Mouse (Mus musculus) midbrain, embryonic 10.5 days (tissue): ENCODE results near the gene Gja4. TPM values are rescaled to one million over a fixed set of nuclear protein-coding genes. Genes with fewer than 3 reads are reported as not detected.

Experiments
- DNase-seq: peaks from one replicate; pipeline ENCODE4 v3.0.0-alpha.2; 2017; ENCODE audit warnings: low spot score
- H3K27ac ChIP-seq: fragments of 300-500 bp; sonication (generic); replicated peaks from 2 replicates; pipeline ENCODE4 v1.5.1; 2016; ENCODE audit warnings: mild to moderate bottlenecking
- H3K27me3 ChIP-seq: fragments of 300-500 bp; sonication (generic); 2 replicates; pipeline ENCODE4 v1.6.1; 2016; ENCODE audit warnings: low read depth, mild to moderate bottlenecking; ENCODE audit not compliant: poor library complexity, severe bottlenecking
- H3K36me3 ChIP-seq: fragments of 300-500 bp; sonication (generic); 2 replicates; pipeline ENCODE4 v1.6.1; 2016; ENCODE audit warnings: mild to moderate bottlenecking, moderate library complexity
- H3K4me1 ChIP-seq: fragments of 300-500 bp; sonication (generic); 2 replicates; pipeline ENCODE4 v1.6.1; 2016
- H3K4me3 ChIP-seq: fragments of 300-500 bp; sonication (generic); 2 replicates; pipeline ENCODE4 v1.5.1; 2016; ENCODE audit warnings: mild to moderate bottlenecking, moderate library complexity
- H3K9me3 ChIP-seq: fragments of 300-500 bp; sonication (generic); replicated peaks from 2 replicates; pipeline ENCODE4 v1.6.1; 2016; ENCODE audit warnings: mild to moderate bottlenecking
- WGBS: fragments of 180-500 bp; shearing (Covaris S2); methylation state at CpG from one replicate; pipeline ENCODE4 v1.1.7; 2016; 5-methylcytosine and 5-hydroxymethylcytosine counted together
- polyA plus RNA-seq: library from polyadenylated mRNA; unstranded; fragments of >200 nt; fragmentation: Nextera tagmentation; extraction: Ambion mirVana; gene quantifications from 2 replicates; pipeline ENCODE4 v1.2.1, GENCODE M21; 2016

Gja4 gene
- polyA plus RNA-seq, 1 experiment from 2014 or later, result 17.1 TPM

DNA sequence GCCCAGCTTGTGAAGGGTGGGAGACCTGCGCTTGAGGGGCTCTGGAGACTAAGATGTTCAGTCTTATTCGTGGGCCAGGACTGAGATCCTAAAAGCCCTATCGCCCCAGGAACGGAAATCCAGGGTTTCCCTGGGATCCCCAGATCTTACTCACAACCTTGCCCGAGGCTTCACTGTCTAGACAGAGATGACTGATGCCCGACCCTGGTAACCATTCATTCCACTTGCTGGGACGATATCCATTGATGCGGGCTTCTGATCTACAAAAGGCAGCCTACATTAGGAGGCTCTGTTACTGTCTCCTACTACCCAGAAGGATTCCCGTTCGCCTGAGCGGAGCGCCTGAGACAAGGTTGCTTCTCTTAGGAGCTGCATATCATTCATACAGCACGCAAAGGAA, 17.3 kb upstream of the Gja4 start:
- WGBS, result 29% methylated on average over 13 of the region's 13 CpGs
- Histone ChIP-seq H3K27ac (no peak overlapping the region), H3K36me3 (no peaks in the 10 kb centered on the region), H3K4me3 (0 out of 2 replicates have a peak overlapping the region, but pooled peaks have one; percentile 40), H3K27me3 (peaks cover 80% of the 10 kb centered on the region), H3K9me3 (no peaks in the 10 kb centered on the region), H3K4me1 (peaks cover 47% of the 10 kb centered on the region)
- no peak for DNase-seq

DNA sequence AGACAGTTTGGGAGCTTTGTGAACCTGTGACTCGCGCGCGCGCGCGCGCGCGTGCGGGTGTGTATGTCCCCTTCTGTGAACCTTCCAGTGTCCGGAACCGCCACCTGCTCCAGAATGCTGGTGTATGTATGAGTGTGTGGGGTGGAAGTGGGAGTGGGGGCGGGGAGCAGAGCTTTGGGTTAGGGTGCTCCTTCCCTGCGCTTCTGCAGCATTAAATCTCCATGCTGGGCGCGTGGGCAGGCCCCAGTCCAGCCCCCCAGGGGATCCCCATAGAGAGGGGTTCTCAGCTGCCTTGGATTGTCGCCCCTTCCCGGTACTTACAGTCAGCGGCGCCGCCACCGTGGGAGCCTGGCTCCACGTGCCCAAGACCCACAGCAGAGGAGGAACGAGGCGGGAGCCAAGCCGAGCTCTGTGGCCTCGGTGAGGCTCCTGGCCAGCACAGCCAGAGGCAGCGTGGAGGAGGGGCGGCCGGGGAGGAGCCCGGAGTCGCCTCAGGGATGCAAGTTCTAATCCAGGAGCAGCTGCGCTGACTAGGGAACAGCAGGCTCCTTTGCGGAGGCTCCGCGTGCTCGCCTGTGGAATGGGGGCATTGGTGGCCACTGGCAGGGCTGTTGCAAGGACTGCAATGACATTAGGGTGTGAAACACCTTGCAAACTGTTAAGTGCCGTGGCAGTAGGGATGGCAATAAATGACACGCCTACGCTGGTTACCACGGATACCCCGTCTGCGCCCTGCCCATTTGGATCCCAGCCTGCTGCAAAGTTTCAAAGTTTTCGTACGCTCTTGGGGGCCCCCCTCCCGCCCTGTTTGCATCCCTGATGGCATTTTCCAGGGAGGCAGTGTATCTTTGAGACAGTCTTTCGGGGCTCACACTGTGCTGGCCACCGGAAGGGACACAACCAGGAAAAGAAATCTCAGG, 16.6 kb upstream of the Gja4 start, which contains the start of gene Gjb3:
Gene Gjb3 (minus strand): TSS at position 664 of the 920 bp plus-strand sequence.
- Histone ChIP-seq H3K9me3 (no peaks in the 10 kb centered on the region), H3K4me3 (peak within 1 kb of the TSS; percentile 40), H3K36me3 (no peaks in the 10 kb centered on the region), H3K4me1 (peaks cover 47% of the 10 kb centered on the region), H3K27me3 (peaks cover 88% of the 10 kb centered on the region), H3K27ac (no peak within 1 kb of the TSS; the same call in 1 of the 2 replicates)
- peak; percentile 37 for DNase-seq
- 2% methylated on average over 49 of the region's 49 CpGs for WGBS

GRCm38 (mm10) chr4:127329751-127330150, 15.9 kb upstream of the Gja4 start:
- no peak for DNase-seq
- H3K27ac ChIP-seq, result no peak overlapping the region
- peaks cover 47% of the 10 kb centered on the region for H3K4me1 ChIP-seq
- H3K4me3 ChIP-seq, result peak overlapping the region; percentile 40
- H3K9me3 ChIP-seq, result no peaks in the 10 kb centered on the region
- WGBS, result 2% methylated on average over 13 of the region's 13 CpGs
- H3K36me3 ChIP-seq, result no peaks in the 10 kb centered on the region
- H3K27me3 ChIP-seq, result peaks cover 90% of the 10 kb centered on the region

- DNase-seq, result no peak
- Histone ChIP-seq H3K27me3 (peaks cover 83% of the 10 kb centered on the region), H3K4me1 (peaks cover 43% of the 10 kb centered on the region), H3K9me3 (no peaks in the 10 kb centered on the region), H3K27ac (no peak overlapping the region), H3K4me3 (no peak overlapping the region), H3K36me3 (no peaks in the 10 kb centered on the region)
- 22% methylated on average over 3 of the region's 3 CpGs for whole genome bisulfite sequencing
These were observed 15.2 kb upstream of the Gja4 start for GRCm38 (mm10) chr4:127329046-127329445.

DNA sequence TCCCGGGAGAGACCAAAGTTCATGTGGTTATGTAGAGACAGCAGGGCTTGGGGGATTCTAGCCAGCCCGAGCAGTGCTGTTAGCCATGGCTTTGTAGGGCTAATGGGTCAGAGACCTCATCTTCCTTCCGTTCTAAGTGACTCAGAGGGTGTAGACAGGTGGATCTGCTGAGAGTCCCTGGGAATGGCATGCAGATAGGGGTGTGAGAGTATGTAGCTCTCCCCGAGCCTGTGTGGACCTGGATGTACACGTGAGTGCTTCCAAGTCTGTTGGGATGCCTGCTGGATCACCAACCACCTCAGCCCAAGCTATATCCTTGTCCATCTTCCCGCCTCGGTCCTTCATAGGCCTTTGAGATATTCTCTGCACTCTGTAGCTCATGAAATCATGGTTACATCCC, 14.5 kb upstream of the Gja4 start:
- 81% methylated on average over 7 of the region's 7 CpGs for WGBS
- Histone ChIP-seq H3K9me3 (no peaks in the 10 kb centered on the region), H3K27me3 (peaks cover 81% of the 10 kb centered on the region), H3K4me1 (peaks cover 40% of the 10 kb centered on the region), H3K27ac (no peak overlapping the region), H3K36me3 (no peaks in the 10 kb centered on the region), H3K4me3 (no peak overlapping the region)
- no peak for DNase-seq

DNA sequence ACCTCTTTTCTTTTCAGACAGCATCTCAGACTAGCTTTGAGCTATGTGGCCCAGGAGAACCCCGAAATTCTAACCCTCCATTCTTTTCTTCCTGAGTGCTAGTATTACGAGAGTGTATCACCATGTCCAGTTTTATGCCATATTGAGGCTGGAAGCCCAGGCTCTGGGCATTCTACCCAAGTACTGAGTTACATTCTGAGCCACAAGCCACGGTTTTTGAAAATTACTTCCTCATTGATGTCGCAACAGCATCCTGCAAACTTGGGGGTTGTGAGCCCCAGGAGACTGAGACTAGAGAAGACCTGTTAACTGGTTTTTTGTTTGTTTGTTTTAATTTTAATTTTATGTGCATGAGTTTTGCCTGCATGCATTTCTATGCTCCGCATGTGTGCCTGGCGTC, 13.9 kb upstream of the Gja4 start:
- Histone ChIP-seq H3K27me3 (peaks cover 77% of the 10 kb centered on the region), H3K36me3 (no peaks in the 10 kb centered on the region), H3K9me3 (no peaks in the 10 kb centered on the region), H3K27ac (no peak overlapping the region), H3K4me1 (peaks cover 39% of the 10 kb centered on the region), H3K4me3 (no peak overlapping the region)
- 78% methylated on average over 6 of the region's 6 CpGs for WGBS
- no peak for DNase-seq

- peaks cover 34% of the 10 kb centered on the region for H3K4me1 ChIP-seq
- no peaks in the 10 kb centered on the region for H3K36me3 ChIP-seq
- no peak for DNase-seq
- 72% methylated on average over 7 of the region's 7 CpGs for WGBS
- H3K27ac ChIP-seq, result no peak overlapping the region
- peaks cover 72% of the 10 kb centered on the region for H3K27me3 ChIP-seq
- H3K9me3 ChIP-seq, result no peaks in the 10 kb centered on the region
- no peak overlapping the region for H3K4me3 ChIP-seq
These were observed 13.4 kb upstream of the Gja4 start for GRCm38 (mm10) chr4:127327258-127327657.

DNA sequence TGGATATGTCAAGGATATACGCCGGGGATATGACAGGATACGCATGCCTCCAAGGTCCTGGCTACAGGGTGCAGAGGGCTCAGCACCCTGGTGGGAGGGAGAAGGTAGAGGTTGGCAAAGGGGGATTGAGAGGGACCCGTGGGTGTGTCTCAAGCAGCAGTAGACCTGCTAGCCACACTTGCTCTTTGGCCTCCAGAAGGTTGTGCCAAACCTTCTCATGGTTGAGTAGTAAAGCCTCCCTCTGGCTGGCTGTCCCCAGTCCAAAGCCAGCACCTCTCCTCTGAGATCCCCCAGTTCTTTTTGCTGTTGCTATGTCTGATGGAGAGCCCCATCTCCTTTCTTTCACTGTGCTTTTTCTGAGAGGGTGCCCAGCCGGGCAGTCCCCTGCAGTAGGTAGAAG, 11.4 kb upstream of the Gja4 start:
- no peaks in the 10 kb centered on the region for H3K36me3 ChIP-seq
- H3K4me3 ChIP-seq, result no peak overlapping the region
- 88% methylated on average over 5 of the region's 5 CpGs for WGBS
- no peak overlapping the region for H3K27ac ChIP-seq
- DNase-seq, result no peak
- peaks cover 53% of the 10 kb centered on the region for H3K27me3 ChIP-seq
- H3K4me1 ChIP-seq, result peaks cover 14% of the 10 kb centered on the region
- H3K9me3 ChIP-seq, result no peaks in the 10 kb centered on the region

DNA sequence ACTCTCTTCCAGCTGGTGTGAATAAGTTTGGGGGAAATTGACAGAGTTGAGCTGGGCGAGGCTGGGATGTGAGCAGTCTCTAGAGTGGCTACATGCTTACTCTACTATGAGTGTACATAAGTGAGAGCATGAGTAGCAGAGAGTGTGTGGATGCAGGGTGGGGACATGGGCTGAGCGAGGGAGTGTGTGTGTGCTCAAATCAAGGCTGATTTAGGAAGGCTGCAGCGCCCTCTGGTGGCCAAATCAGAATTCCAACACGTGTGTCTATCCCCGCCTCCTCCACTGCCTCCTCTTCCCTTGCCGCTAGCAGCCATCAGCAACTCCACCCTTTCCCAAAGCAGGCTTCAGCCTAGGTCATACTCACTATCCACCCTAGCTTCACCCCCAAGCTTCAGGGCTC, 10.9 kb upstream of the Gja4 start:
- 13% methylated on average over 6 of the region's 6 CpGs for WGBS
- H3K27me3 ChIP-seq, result peaks cover 47% of the 10 kb centered on the region
- peak; percentile 87 for DNase-seq
- no peaks in the 10 kb centered on the region for H3K36me3 ChIP-seq
- H3K4me3 ChIP-seq, result no peak overlapping the region
- H3K27ac ChIP-seq, result no peak overlapping the region
- H3K4me1 ChIP-seq, result peaks cover 9% of the 10 kb centered on the region
- H3K9me3 ChIP-seq, result no peaks in the 10 kb centered on the region

DNA sequence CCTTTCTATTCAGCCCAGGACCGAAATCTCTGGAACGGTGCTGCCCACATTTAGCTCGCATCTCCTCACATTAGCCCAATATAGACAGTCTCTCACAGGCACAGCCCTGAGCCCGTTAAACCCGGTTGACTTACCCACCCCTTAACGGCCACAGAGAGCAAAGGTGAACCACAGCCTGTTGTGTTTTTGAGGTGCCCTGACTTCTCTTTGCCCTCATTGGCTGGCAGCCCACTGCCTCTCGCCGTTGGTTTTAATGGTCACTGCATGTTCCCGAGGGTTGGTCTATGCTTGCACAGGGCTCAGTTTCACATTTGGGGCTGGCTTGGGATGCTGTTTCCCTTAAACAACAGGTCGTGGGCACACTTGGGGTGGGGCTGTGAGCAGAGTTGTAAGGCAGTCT, 10.5 kb upstream of the Gja4 start:
- H3K4me3 ChIP-seq, result no peak overlapping the region
- H3K36me3 ChIP-seq, result no peaks in the 10 kb centered on the region
- H3K27ac ChIP-seq, result no peak overlapping the region
- WGBS, result 77% methylated on average over 10 of the region's 10 CpGs
- H3K27me3 ChIP-seq, result peaks cover 43% of the 10 kb centered on the region
- no peak for DNase-seq
- no peaks in the 10 kb centered on the region for H3K9me3 ChIP-seq
- H3K4me1 ChIP-seq, result peaks cover 4% of the 10 kb centered on the region

GRCm38 (mm10) chr4:127323651-127324050, 9.8 kb upstream of the Gja4 start:
- Histone ChIP-seq H3K27ac (no peak overlapping the region), H3K4me3 (no peak overlapping the region), H3K9me3 (no peaks in the 10 kb centered on the region), H3K4me1 (no peaks in the 10 kb centered on the region), H3K36me3 (no peaks in the 10 kb centered on the region), H3K27me3 (peaks cover 36% of the 10 kb centered on the region)
- no peak for DNase-seq
- WGBS, result 88% methylated on average over 3 of the region's 3 CpGs

DNA sequence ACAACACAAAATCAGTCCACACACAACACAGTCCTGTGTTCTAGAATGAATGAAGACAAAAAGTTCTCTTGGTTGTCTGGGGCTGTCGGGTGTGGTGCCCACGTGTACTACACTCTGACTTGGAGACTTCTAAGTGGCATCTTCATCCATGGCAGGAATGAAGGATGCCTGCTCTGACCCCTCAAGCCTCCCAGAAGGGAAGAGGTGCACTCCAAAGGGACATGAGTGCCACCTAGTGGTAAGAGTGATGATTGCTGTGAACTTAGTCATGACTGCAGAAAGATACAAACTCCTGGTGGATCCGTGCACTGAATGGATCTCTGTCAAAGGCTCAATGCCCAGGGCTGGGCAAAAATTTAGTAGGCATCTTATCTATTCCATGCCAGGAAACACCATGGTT, 5.8 kb upstream of the Gja4 start:
- Histone ChIP-seq H3K9me3 (no peaks in the 10 kb centered on the region), H3K4me1 (no peaks in the 10 kb centered on the region), H3K27ac (no peak overlapping the region), H3K4me3 (no peak overlapping the region), H3K27me3 (peaks cover 13% of the 10 kb centered on the region), H3K36me3 (no peaks in the 10 kb centered on the region)
- 8% methylated on average over 3 of the region's 3 CpGs for WGBS
- DNase-seq, result peak; percentile 56

GRCm38 (mm10) chr4:127317143-127317542, 3.3 kb upstream of the Gja4 start:
- no peak overlapping the region for H3K27ac ChIP-seq
- H3K4me3 ChIP-seq, result no peak overlapping the region
- no peaks in the 10 kb centered on the region for H3K36me3 ChIP-seq
- DNase-seq, result no peak
- WGBS, result 58% methylated on average over 4 of the region's 4 CpGs
- H3K27me3 ChIP-seq, result peaks cover 37% of the 10 kb centered on the region
- H3K4me1 ChIP-seq, result peaks cover 21% of the 10 kb centered on the region
- H3K9me3 ChIP-seq, result no peaks in the 10 kb centered on the region
